Mouse (Mus musculus) heart, postnatal 0 days (tissue): ENCODE data around the gene Vmn1r60.
"Not testable (repeated sequence)": the region's sequence is repeated elsewhere in the genome, so short reads cannot be mapped to it uniquely, and the experiment has no call there.

Source experiments
- CTCF ChIP-seq: IDR thresholded peaks from 2 replicates; pipeline ENCODE4 v1.5.1; 2016; ENCODE audit warnings: antibody characterized with exemption, control low read depth, low read depth
- EP300 ChIP-seq: IDR thresholded peaks from 2 replicates; pipeline ENCODE4 v1.6.1; 2016; ENCODE audit warnings: antibody characterized with exemption, low read depth

DNA sequence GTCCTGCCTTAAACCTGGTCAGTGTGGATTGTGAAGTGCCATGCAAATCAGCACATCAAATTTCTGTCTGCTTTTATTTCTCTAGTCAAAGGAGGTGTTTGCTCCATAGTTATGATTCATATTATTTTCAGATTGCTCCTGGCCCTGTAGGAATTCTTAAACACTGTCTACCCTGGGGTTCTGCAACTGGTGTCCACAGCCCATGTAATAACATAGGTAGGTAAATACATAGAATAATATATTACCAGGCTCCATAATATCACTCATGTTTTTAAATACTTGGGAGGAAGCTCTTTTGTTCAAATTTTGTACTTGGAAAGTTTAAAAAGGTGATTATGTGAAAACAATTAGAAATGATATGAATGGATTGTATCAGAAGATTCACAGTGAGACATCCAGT, 53.3 kb downstream of the Vmn1r60 start, which contains the start of gene Vmn2r28:
- not testable (repeated sequence) for TF ChIP-seq CTCF, EP300
